Mouse (Mus musculus): ENCODE measurements around the gene Gabrb2. TPM values are rescaled to one million over a fixed set of nuclear protein-coding genes. Genes with fewer than 3 reads are reported as not detected.
A peak's percentile ranks its signal among the peaks of the same experiment; 100 is the strongest.

Gabrb2 gene
- total RNA-seq (2021) (under 1 TPM in 1 of 2 experiments, not detected in 1; 0.21 TPM), polyA plus RNA-seq (2012; rRNA removed) (not detected in 2 replicates)
- long read RNA-seq = 0 reads

GRCm38 (mm10) chr11:42418996-42419782 is at the start of gene Gabrb2:
Gene Gabrb2 (plus strand): TSS chr11:42419757.
- no peak for DNase-seq

- DNase-seq = no peak
These were observed 40.6 kb upstream of the Gabrb2 start for GRCm38 (mm10) chr11:42378983-42379382.

- no peak for DNase-seq
These were observed 33.1 kb upstream of the Gabrb2 start for GRCm38 (mm10) chr11:42386486-42386885.

GRCm38 (mm10) chr11:42390682-42391290 is 28.8 kb upstream of the Gabrb2 start:
- no peak for DNase-seq

GRCm38 (mm10) chr11:42393451-42393850 is 26.1 kb upstream of the Gabrb2 start:
- DNase-seq = no peak

- peak; percentile 10 for DNase-seq
These were observed 455 bp downstream of the Gabrb2 start for GRCm38 (mm10) chr11:42419791-42420633.

GRCm38 (mm10) chr11:42420634-42421470 is 1.3 kb downstream of the Gabrb2 start:
- DNase-seq = peak; percentile 48

- DNase-seq = peak; percentile 56
These were observed 3.7 kb downstream of the Gabrb2 start for GRCm38 (mm10) chr11:42423231-42423630.

- DNase-seq = no peak
These were observed 11.9 kb downstream of the Gabrb2 start for GRCm38 (mm10) chr11:42431495-42431894.

GRCm38 (mm10) chr11:42438978-42439377 is 19.4 kb downstream of the Gabrb2 start:
- DNase-seq = no peak

GRCm38 (mm10) chr11:42443641-42444040 is 24.1 kb downstream of the Gabrb2 start:
- DNase-seq = no peak

GRCm38 (mm10) chr11:42448929-42449328 is 29.4 kb downstream of the Gabrb2 start:
- DNase-seq = no peak

- DNase-seq = no peak
These were observed 44.6 kb downstream of the Gabrb2 start for GRCm38 (mm10) chr11:42464136-42464535.

- DNase-seq = no peak
These were observed 48.8 kb downstream of the Gabrb2 start for GRCm38 (mm10) chr11:42468381-42468780.

GRCm38 (mm10) chr11:42474523-42474922 is 55.0 kb downstream of the Gabrb2 start:
- DNase-seq = no peak

GRCm38 (mm10) chr11:42487625-42488024 is 68.1 kb downstream of the Gabrb2 start:
- DNase-seq = no peak

- no peak for DNase-seq
These were observed 81.6 kb downstream of the Gabrb2 start for GRCm38 (mm10) chr11:42501166-42501565.

GRCm38 (mm10) chr11:42505436-42505835 is 85.9 kb downstream of the Gabrb2 start:
- DNase-seq = no peak

GRCm38 (mm10) chr11:42505911-42506310 is 86.4 kb downstream of the Gabrb2 start:
- no peak for DNase-seq

GRCm38 (mm10) chr11:42521960-42522359 is 102.4 kb downstream of the Gabrb2 start:
- no peak for DNase-seq

GRCm38 (mm10) chr11:42528226-42528881 is 108.8 kb downstream of the Gabrb2 start:
- DNase-seq = no peak

Measured in adrenal gland, adult 2 months (tissue).